Mouse (Mus musculus): ENCODE data around the gene Acsm2.

DNA sequence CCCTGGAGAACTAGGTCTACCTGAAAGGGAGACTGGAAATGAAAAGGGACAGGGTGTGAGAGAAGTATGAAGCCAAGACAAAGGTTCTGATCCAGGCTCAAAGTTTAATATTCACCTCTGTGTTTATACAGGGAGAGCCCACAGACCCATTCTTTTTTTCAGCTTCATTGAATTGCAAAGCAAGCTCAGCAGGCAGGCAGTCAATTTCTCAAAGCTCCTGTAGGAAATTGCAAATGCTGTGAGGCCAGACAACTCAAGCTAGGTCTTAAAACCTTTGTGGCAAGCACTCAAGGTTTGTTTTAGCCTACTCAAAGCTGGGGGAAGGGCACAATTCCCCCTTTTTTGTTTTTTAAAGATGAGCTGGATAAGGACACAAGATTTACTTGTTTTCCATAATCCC is 8.6 kb upstream of the Acsm2 start:
- TF ChIP-seq CEBPB (IDR thresholded peaks at IDR 0.05; ENCODE audit: low read depth) (no peak), CTCF (IDR thresholded peaks at IDR 0.05; ENCODE audit: control insufficient read depth, insufficient read depth, insufficient read length) (no peak), USF1 (IDR thresholded peaks at IDR 0.05; ENCODE audit: low read depth) (no peak)

Measured in C2C12 (cell line).